Mouse (Mus musculus) thymus, postnatal 36 days (tissue): ENCODE results near the gene Slc43a1.

Experiments used
- DNase-seq, 2 experiments: peaks; one replicate each; pipeline ENCODE4 v3.0.0; 2022; ENCODE audit warnings: mixed read lengths in 2 of 2

The Slc43a1 gene

GRCm38 (mm10) chr2:84868521-84868943 is 29.9 kb downstream of the Slc43a1 start:
- DNase-seq: peak; percentile 76 to 78

- DNase-seq: no peak
Measured at GRCm38 (mm10) chr2:84868977-84869376, 30.3 kb downstream of the Slc43a1 start.

GRCm38 (mm10) chr2:84870623-84871160 is 32.0 kb downstream of the Slc43a1 start:
- no peak for DNase-seq

GRCm38 (mm10) chr2:84872105-84872716 is 33.6 kb downstream of the Slc43a1 start:
- peak in 1 of 2 experiments; percentile 20 for DNase-seq

- no peak for DNase-seq
Measured at GRCm38 (mm10) chr2:84875842-84876241, 37.2 kb downstream of the Slc43a1 start.

GRCm38 (mm10) chr2:84880590-84880989 is 41.9 kb downstream of the Slc43a1 start:
- no peak for DNase-seq

- no peak for DNase-seq
Measured at GRCm38 (mm10) chr2:84882606-84883005, 44.0 kb downstream of the Slc43a1 start.

GRCm38 (mm10) chr2:84883084-84883483 is 44.4 kb downstream of the Slc43a1 start:
- no peak for DNase-seq

- no peak for DNase-seq
Measured at GRCm38 (mm10) chr2:84883530-84883929, 44.9 kb downstream of the Slc43a1 start.

- DNase-seq: no peak
Measured at GRCm38 (mm10) chr2:84883942-84884341, 45.3 kb downstream of the Slc43a1 start.

GRCm38 (mm10) chr2:84884611-84885010 is 46.0 kb downstream of the Slc43a1 start:
- DNase-seq: no peak

- DNase-seq: no peak
Measured at GRCm38 (mm10) chr2:84885084-84886055, 46.7 kb downstream of the Slc43a1 start.

- DNase-seq: no peak
Measured at GRCm38 (mm10) chr2:84886234-84886731, 47.6 kb downstream of the Slc43a1 start, which contains the start of gene Rtn4rl2. Gene Rtn4rl2, minus strand, starts transcription at chr2:84886710.

- peak in 1 of 2 experiments; percentile 27 for DNase-seq
Measured at GRCm38 (mm10) chr2:84886821-84887281, 48.2 kb downstream of the Slc43a1 start.

- no peak for DNase-seq
Measured at GRCm38 (mm10) chr2:84887411-84888271, 49.0 kb downstream of the Slc43a1 start.

- peak; percentile 73 to 75 for DNase-seq
Measured at GRCm38 (mm10) chr2:84888657-84889315, 50.1 kb downstream of the Slc43a1 start.

- no peak for DNase-seq
Measured at GRCm38 (mm10) chr2:84889316-84890044, 50.8 kb downstream of the Slc43a1 start.

- DNase-seq: peak; percentile 67 to 68
Measured at GRCm38 (mm10) chr2:84890045-84890340, 51.3 kb downstream of the Slc43a1 start.

GRCm38 (mm10) chr2:84893359-84893758 is 54.7 kb downstream of the Slc43a1 start:
- no peak for DNase-seq

- no peak for DNase-seq
Measured at GRCm38 (mm10) chr2:84895495-84896198, 57.0 kb downstream of the Slc43a1 start.
